Mouse (Mus musculus): Measurements from ENCODE around the gene Chp1. TPM values are rescaled to one million over a fixed set of nuclear protein-coding genes. Genes with fewer than 3 reads are reported as not detected.
A peak's percentile ranks its signal among the peaks of the same experiment; 100 is the strongest.
"Not testable (repeated sequence)": the region's sequence is repeated elsewhere in the genome, so short reads cannot be mapped to it uniquely, and the experiment has no call there.

Chp1 gene
- polyA plus RNA-seq (2016; fragmentation: Nextera tagmentation; extraction: Ambion mirVana): 61.3 and 65.4 TPM in 2 replicates

- H3K9me3 ChIP-seq (replicated peaks): no peaks in the 10 kb centered on the region
- under 1% methylated on average over 56 of the region's 57 CpGs for WGBS
Observed at GRCm38 (mm10) chr2:119547522-119548370, at the start of gene Chp1, which contains the start of gene Exd1. Gene Chp1 (plus strand): TSS chr2:119547697. Gene Exd1 (minus strand): TSS chr2:119547627.

GRCm38 (mm10) chr2:119498859-119499258 is 48.6 kb upstream of the Chp1 start:
- 83% methylated on average over 2 of the region's 2 CpGs for WGBS
- Histone ChIP-seq H3K27me3 (no peaks in the 10 kb centered on the region), H3K4me2 (replicated peaks) (no peak overlapping the region), H3K36me3 (no peaks in the 10 kb centered on the region), H3K4me3 (no peak overlapping the region), H3K27ac (no peak overlapping the region), H3K4me1 (no peaks in the 10 kb centered on the region), H3K9me3 (replicated peaks) (no peaks in the 10 kb centered on the region), H3K9ac (no peak overlapping the region)
- no peak for ATAC-seq (ENCODE audit: low FRiP score)

More at GRCm38 (mm10) chr2:119547522-119548370, at the start of gene Chp1, which contains the start of gene Exd1:
- H3K27me3 ChIP-seq: no peaks in the 10 kb centered on the region
- peak within 1 kb of the TSS; percentile 67 for H3K4me2 ChIP-seq (replicated peaks)
- peak within 1 kb of the TSS; percentile 79 for H3K9ac ChIP-seq
- H3K4me3 ChIP-seq: peak within 1 kb of the TSS; percentile 78
- H3K27ac ChIP-seq: peak within 1 kb of the TSS; percentile 86
- H3K4me1 ChIP-seq: peaks cover 12% of the 10 kb centered on the region
- ATAC-seq (ENCODE audit: low FRiP score): peak; percentile 98
- H3K36me3 ChIP-seq: no peaks in the 10 kb centered on the region

- H3K4me1 ChIP-seq: no peaks in the 10 kb centered on the region
- H3K27ac ChIP-seq: no peak overlapping the region
- 76% methylated on average over 2 of the region's 2 CpGs for WGBS
- H3K4me3 ChIP-seq: no peak overlapping the region
- H3K27me3 ChIP-seq: no peaks in the 10 kb centered on the region
- H3K36me3 ChIP-seq: no peaks in the 10 kb centered on the region
- H3K4me2 ChIP-seq (replicated peaks): no peak overlapping the region
- ATAC-seq (ENCODE audit: low FRiP score): no peak
- H3K9me3 ChIP-seq (replicated peaks): no peaks in the 10 kb centered on the region
- no peak overlapping the region for H3K9ac ChIP-seq
Observed at GRCm38 (mm10) chr2:119500965-119501652, 46.4 kb upstream of the Chp1 start.

GRCm38 (mm10) chr2:119507108-119507507 is 40.4 kb upstream of the Chp1 start:
- H3K4me1 ChIP-seq: no peaks in the 10 kb centered on the region
- H3K27ac ChIP-seq: no peak overlapping the region
- no peaks in the 10 kb centered on the region for H3K36me3 ChIP-seq
- no peak overlapping the region for H3K4me2 ChIP-seq (replicated peaks)
- H3K4me3 ChIP-seq: no peak overlapping the region
- no peaks in the 10 kb centered on the region for H3K9me3 ChIP-seq (replicated peaks)
- H3K27me3 ChIP-seq: no peaks in the 10 kb centered on the region
- ATAC-seq (ENCODE audit: low FRiP score): no peak
- H3K9ac ChIP-seq: no peak overlapping the region

- WGBS: 65% methylated on average over 7 of the region's 7 CpGs
- not testable (repeated sequence) for ATAC-seq (ENCODE audit: low FRiP score)
Observed at GRCm38 (mm10) chr2:119508518-119508917, 39.0 kb upstream of the Chp1 start.

GRCm38 (mm10) chr2:119510856-119511255 is 36.6 kb upstream of the Chp1 start:
- no peak overlapping the region for H3K4me3 ChIP-seq
- H3K9me3 ChIP-seq (replicated peaks): no peaks in the 10 kb centered on the region
- 69% methylated on average over 2 of the region's 2 CpGs for WGBS
- no peaks in the 10 kb centered on the region for H3K36me3 ChIP-seq
- no peak for ATAC-seq (ENCODE audit: low FRiP score)
- no peak overlapping the region for H3K27ac ChIP-seq
- no peak overlapping the region for H3K4me2 ChIP-seq (replicated peaks)
- no peaks in the 10 kb centered on the region for H3K4me1 ChIP-seq
- H3K27me3 ChIP-seq: no peaks in the 10 kb centered on the region
- H3K9ac ChIP-seq: no peak overlapping the region

More at GRCm38 (mm10) chr2:119508518-119508917, 39.0 kb upstream of the Chp1 start:
- not testable (repeated sequence) for H3K27ac ChIP-seq; H3K4me2 ChIP-seq (replicated peaks); H3K36me3 ChIP-seq; H3K9me3 ChIP-seq (replicated peaks); H3K27me3 ChIP-seq; H3K4me1 ChIP-seq; H3K4me3 ChIP-seq; H3K9ac ChIP-seq

- ATAC-seq (ENCODE audit: low FRiP score): no peak
Observed at GRCm38 (mm10) chr2:119512292-119512691, 35.2 kb upstream of the Chp1 start.

GRCm38 (mm10) chr2:119514026-119514522 is 33.4 kb upstream of the Chp1 start:
- Histone ChIP-seq H3K36me3 (no peaks in the 10 kb centered on the region), H3K4me1 (no peaks in the 10 kb centered on the region), H3K27ac (no peak overlapping the region), H3K4me3 (no peak overlapping the region), H3K4me2 (replicated peaks) (no peak overlapping the region), H3K27me3 (no peaks in the 10 kb centered on the region), H3K9me3 (replicated peaks) (no peaks in the 10 kb centered on the region), H3K9ac (no peak overlapping the region)
- WGBS: 86% methylated on average over 3 of the region's 3 CpGs
- ATAC-seq (ENCODE audit: low FRiP score): no peak

More at GRCm38 (mm10) chr2:119512292-119512691, 35.2 kb upstream of the Chp1 start:
- Histone ChIP-seq H3K4me3 (no peak overlapping the region), H3K4me1 (no peaks in the 10 kb centered on the region), H3K27me3 (no peaks in the 10 kb centered on the region), H3K9me3 (replicated peaks) (no peaks in the 10 kb centered on the region), H3K4me2 (replicated peaks) (no peak overlapping the region), H3K36me3 (no peaks in the 10 kb centered on the region), H3K27ac (no peak overlapping the region), H3K9ac (no peak overlapping the region)
- 76% methylated on average over 3 of the region's 3 CpGs for WGBS

GRCm38 (mm10) chr2:119516811-119517210 is 30.7 kb upstream of the Chp1 start:
- Histone ChIP-seq H3K36me3 (no peaks in the 10 kb centered on the region), H3K27me3 (no peaks in the 10 kb centered on the region), H3K27ac (no peak overlapping the region), H3K4me3 (no peak overlapping the region), H3K9me3 (replicated peaks) (no peaks in the 10 kb centered on the region), H3K9ac (no peak overlapping the region), H3K4me2 (replicated peaks) (no peak overlapping the region), H3K4me1 (no peaks in the 10 kb centered on the region)
- 63% methylated on average over 5 of the region's 5 CpGs for WGBS
- no peak for ATAC-seq (ENCODE audit: low FRiP score)

GRCm38 (mm10) chr2:119520550-119520949 is 26.9 kb upstream of the Chp1 start:
- no peak for ATAC-seq (ENCODE audit: low FRiP score)

GRCm38 (mm10) chr2:119523836-119524235 is 23.7 kb upstream of the Chp1 start:
- Histone ChIP-seq H3K9ac (no peak overlapping the region), H3K9me3 (replicated peaks) (no peaks in the 10 kb centered on the region), H3K27ac (no peak overlapping the region), H3K27me3 (no peaks in the 10 kb centered on the region), H3K4me1 (no peaks in the 10 kb centered on the region), H3K36me3 (no peaks in the 10 kb centered on the region), H3K4me3 (no peak overlapping the region), H3K4me2 (replicated peaks) (no peak overlapping the region)
- no peak for ATAC-seq (ENCODE audit: low FRiP score)
- whole genome bisulfite sequencing: 91% methylated on average over 4 of the region's 4 CpGs

More at GRCm38 (mm10) chr2:119520550-119520949, 26.9 kb upstream of the Chp1 start:
- 79% methylated on average over 7 of the region's 7 CpGs for WGBS
- H3K4me1 ChIP-seq: no peaks in the 10 kb centered on the region
- H3K27ac ChIP-seq: no peak overlapping the region
- H3K27me3 ChIP-seq: no peaks in the 10 kb centered on the region
- H3K9ac ChIP-seq: no peak overlapping the region
- no peak overlapping the region for H3K4me2 ChIP-seq (replicated peaks)
- no peaks in the 10 kb centered on the region for H3K36me3 ChIP-seq
- H3K9me3 ChIP-seq (replicated peaks): no peaks in the 10 kb centered on the region
- H3K4me3 ChIP-seq: no peak overlapping the region

GRCm38 (mm10) chr2:119525422-119525821 is 22.1 kb upstream of the Chp1 start:
- WGBS: 47% methylated on average over 4 of the region's 4 CpGs
- H3K4me1 ChIP-seq: no peaks in the 10 kb centered on the region
- ATAC-seq (ENCODE audit: low FRiP score): no peak

More at GRCm38 (mm10) chr2:119525422-119525821, 22.1 kb upstream of the Chp1 start:
- no peaks in the 10 kb centered on the region for H3K9me3 ChIP-seq (replicated peaks)
- H3K9ac ChIP-seq: no peak overlapping the region
- no peaks in the 10 kb centered on the region for H3K36me3 ChIP-seq
- no peaks in the 10 kb centered on the region for H3K27me3 ChIP-seq
- no peak overlapping the region for H3K4me3 ChIP-seq
- H3K27ac ChIP-seq: no peak overlapping the region
- H3K4me2 ChIP-seq (replicated peaks): no peak overlapping the region

Measured in hindbrain, embryonic 12.5 days (tissue).